Mouse (Mus musculus) ES-Bruce4 (cell line): ENCODE results near the gene Ppp6r2.

Experiments
- CTCF ChIP-seq: IDR thresholded peaks from one replicate; pipeline ENCODE4 v1.8.1; 2011; ENCODE audit warnings: low read depth, low read length
- EP300 ChIP-seq: IDR thresholded peaks from 2 replicates; pipeline ENCODE4 v1.6.1; 2011; ENCODE audit warnings: low read depth, low read length; ENCODE audit not compliant: insufficient read depth
- POLR2A ChIP-seq: IDR thresholded peaks from one replicate; pipeline ENCODE4 v1.8.1; 2011; ENCODE audit warnings: low read length; ENCODE audit not compliant: insufficient read depth

GRCm38 (mm10) chr15:89286114-89286513, 74.8 kb downstream of the Ppp6r2 start:
- no peak for TF ChIP-seq CTCF
- TF ChIP-seq POLR2A: no peak
- TF ChIP-seq EP300: no peak
